Mouse (Mus musculus) liver, adult 2 months (tissue): Measurements from ENCODE around the gene Stx7.
"Not testable (repeated sequence)": the region's sequence is repeated elsewhere in the genome, so short reads cannot be mapped to it uniquely, and the experiment has no call there.

Experiments used
- CTCF ChIP-seq: fragments of 200-500 bp; IDR thresholded peaks from 2 replicates; pipeline ENCODE4 v1.5.1; 2011; ENCODE audit warnings: low read depth, low read length, control low read depth
- POLR2A ChIP-seq: fragments of 200-500 bp; IDR thresholded peaks from 2 replicates; pipeline ENCODE4 v1.6.1; 2011; ENCODE audit warnings: low read length, control low read depth; ENCODE audit not compliant: insufficient read depth; ENCODE audit errors: extremely low read depth

DNA sequence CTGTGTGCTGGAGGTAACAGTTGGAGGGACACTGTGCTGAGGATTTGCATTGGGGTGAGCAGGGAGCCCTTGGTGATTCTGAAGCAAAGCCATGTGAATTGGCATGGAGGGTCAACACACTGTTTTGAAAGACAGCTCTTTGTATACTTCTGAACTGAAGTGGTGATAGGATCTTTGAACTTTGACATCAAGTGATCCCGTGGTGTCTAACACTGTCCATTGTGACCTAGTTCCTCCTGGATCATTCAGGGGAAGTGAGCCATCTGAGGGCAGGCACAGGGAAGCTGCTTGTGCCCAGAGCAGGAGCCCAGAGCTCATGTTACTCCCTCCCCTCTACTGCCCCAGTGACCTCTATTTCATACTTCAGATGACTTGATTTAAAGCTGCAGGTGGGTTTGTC is 45.8 kb upstream of the Stx7 start:
- not testable (repeated sequence) for TF ChIP-seq CTCF, POLR2A
